Mouse (Mus musculus): ENCODE measurements at regions not wholly inside any gene's neighbourhood (a gene's known extent, or its start where the extent isn't known, plus 50 kb on each side); places are given as distances from the start of the nearest gene placed in this dataset.

DNA sequence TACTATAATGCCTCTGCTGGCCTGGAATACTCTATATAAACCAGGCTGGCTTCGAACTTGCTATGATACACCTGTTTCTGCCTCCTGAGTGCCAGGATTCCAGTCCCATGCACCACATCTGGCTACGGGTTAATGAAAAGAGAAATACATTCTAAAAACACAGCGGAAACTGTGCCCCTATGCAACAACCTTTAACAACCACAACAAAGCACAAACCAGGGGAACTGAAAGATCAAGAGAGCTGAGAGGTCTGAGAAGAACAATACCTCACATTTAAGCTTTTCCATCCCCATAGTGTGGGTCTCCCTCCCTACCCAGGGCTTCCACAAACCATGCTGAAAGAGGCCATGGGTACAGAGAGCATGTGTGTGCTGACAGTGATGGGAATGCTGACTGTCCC lies 501.0 kb upstream of the Kif2a start:
- Histone ChIP-seq H3K27ac (no peak overlapping the region), H3K4me1 (no peaks in the 10 kb centered on the region), H3K4me3 (no peak overlapping the region), H3K36me3 (no peaks in the 10 kb centered on the region), H3K4me2 (no peak overlapping the region), H3K9ac (no peak overlapping the region), H3K27me3 (no peaks in the 10 kb centered on the region), H3K9me3 (no peaks in the 10 kb centered on the region)
- WGBS, result 84% methylated on average over 3 of the region's 3 CpGs
- no peak for ATAC-seq (ENCODE audit: insufficient number of reproducible peaks, low FRiP score, low TSS enrichment, low read depth)

GRCm38 (mm10) chr13:107514236-107514635 lies 492.3 kb upstream of the Kif2a start:
- Histone ChIP-seq H3K4me2 (no peak overlapping the region), H3K27me3 (no peaks in the 10 kb centered on the region), H3K9me3 (no peaks in the 10 kb centered on the region), H3K9ac (no peak overlapping the region), H3K36me3 (no peaks in the 10 kb centered on the region), H3K27ac (no peak overlapping the region), H3K4me1 (no peaks in the 10 kb centered on the region), H3K4me3 (no peak overlapping the region)
- no peak for ATAC-seq (ENCODE audit: insufficient number of reproducible peaks, low FRiP score, low TSS enrichment, low read depth)
- 81% methylated on average over 3 of the region's 3 CpGs for WGBS

- WGBS, result 57% methylated on average over 6 of the region's 6 CpGs
- Histone ChIP-seq H3K9ac (no peak overlapping the region), H3K27ac (no peak overlapping the region)
Measured at GRCm38 (mm10) chr13:107513274-107514146, 491.6 kb upstream of the Kif2a start.

GRCm38 (mm10) chr13:107507336-107507735 lies 485.4 kb upstream of the Kif2a start:
- Histone ChIP-seq H3K4me1 (no peaks in the 10 kb centered on the region; the same call in 1 of the 2 replicates), H3K27ac (no peak overlapping the region), H3K36me3 (no peaks in the 10 kb centered on the region), H3K27me3 (no peaks in the 10 kb centered on the region), H3K4me3 (no peak overlapping the region), H3K9ac (no peak overlapping the region), H3K9me3 (no peaks in the 10 kb centered on the region), H3K4me2 (no peak overlapping the region)
- no peak for ATAC-seq (ENCODE audit: insufficient number of reproducible peaks, low FRiP score, low TSS enrichment, low read depth)
- 59% methylated on average over 3 of the region's 3 CpGs for WGBS

More at GRCm38 (mm10) chr13:107513274-107514146, 491.6 kb upstream of the Kif2a start:
- Histone ChIP-seq H3K4me2 (no peak overlapping the region), H3K4me3 (no peak overlapping the region), H3K4me1 (no peaks in the 10 kb centered on the region), H3K36me3 (no peaks in the 10 kb centered on the region), H3K9me3 (no peaks in the 10 kb centered on the region), H3K27me3 (no peaks in the 10 kb centered on the region)
- no peak for ATAC-seq (ENCODE audit: insufficient number of reproducible peaks, low FRiP score, low TSS enrichment, low read depth)

- Histone ChIP-seq H3K27ac (no peak overlapping the region), H3K4me2 (no peak overlapping the region), H3K36me3 (no peaks in the 10 kb centered on the region), H3K9ac (no peak overlapping the region), H3K4me3 (no peak overlapping the region), H3K27me3 (no peaks in the 10 kb centered on the region), H3K9me3 (no peaks in the 10 kb centered on the region), H3K4me1 (no peaks in the 10 kb centered on the region; the same call in 1 of the 2 replicates)
- no peak for ATAC-seq (ENCODE audit: insufficient number of reproducible peaks, low FRiP score, low TSS enrichment, low read depth)
- 40% methylated on average over 4 of the region's 4 CpGs for WGBS
Measured at GRCm38 (mm10) chr13:107506832-107507231, 484.9 kb upstream of the Kif2a start.

DNA sequence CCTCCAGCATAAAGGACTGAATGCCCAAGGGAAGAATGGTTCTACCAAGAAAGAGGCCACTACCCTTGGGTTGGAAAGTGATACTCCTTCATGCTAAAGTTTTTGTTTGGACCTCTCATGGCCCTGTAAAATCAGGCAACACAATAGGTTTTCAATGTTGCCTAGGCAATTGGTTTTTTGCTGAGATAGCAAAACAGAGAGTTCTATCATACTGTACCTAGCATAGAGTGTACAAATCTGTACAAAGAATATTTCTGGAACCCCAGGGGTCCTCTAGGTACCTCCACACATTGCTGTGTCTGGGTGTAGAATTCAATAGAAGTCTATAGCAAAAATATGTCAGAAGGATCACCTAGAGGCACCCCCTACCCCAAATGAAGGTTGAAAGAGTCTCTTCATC lies 483.4 kb upstream of the Kif2a start:
- Histone ChIP-seq H3K4me2 (no peak overlapping the region), H3K9ac (no peak overlapping the region), H3K4me1 (no peaks in the 10 kb centered on the region; the same call in 1 of the 2 replicates), H3K27ac (no peak overlapping the region), H3K36me3 (no peaks in the 10 kb centered on the region), H3K9me3 (no peaks in the 10 kb centered on the region), H3K27me3 (no peaks in the 10 kb centered on the region), H3K4me3 (no peak overlapping the region)
- no peak for ATAC-seq (ENCODE audit: insufficient number of reproducible peaks, low FRiP score, low TSS enrichment, low read depth)

- Histone ChIP-seq H3K4me1 (no peaks in the 10 kb centered on the region; the same call in 1 of the 2 replicates), H3K4me3 (no peak overlapping the region), H3K4me2 (no peak overlapping the region), H3K27me3 (no peaks in the 10 kb centered on the region), H3K36me3 (no peaks in the 10 kb centered on the region), H3K27ac (no peak overlapping the region), H3K9ac (no peak overlapping the region), H3K9me3 (no peaks in the 10 kb centered on the region)
- ATAC-seq (ENCODE audit: insufficient number of reproducible peaks, low FRiP score, low TSS enrichment, low read depth), result no peak
- WGBS, result 30% methylated on average over 7 of the region's 7 CpGs
Measured at GRCm38 (mm10) chr13:107502261-107502660, 480.3 kb upstream of the Kif2a start.

DNA sequence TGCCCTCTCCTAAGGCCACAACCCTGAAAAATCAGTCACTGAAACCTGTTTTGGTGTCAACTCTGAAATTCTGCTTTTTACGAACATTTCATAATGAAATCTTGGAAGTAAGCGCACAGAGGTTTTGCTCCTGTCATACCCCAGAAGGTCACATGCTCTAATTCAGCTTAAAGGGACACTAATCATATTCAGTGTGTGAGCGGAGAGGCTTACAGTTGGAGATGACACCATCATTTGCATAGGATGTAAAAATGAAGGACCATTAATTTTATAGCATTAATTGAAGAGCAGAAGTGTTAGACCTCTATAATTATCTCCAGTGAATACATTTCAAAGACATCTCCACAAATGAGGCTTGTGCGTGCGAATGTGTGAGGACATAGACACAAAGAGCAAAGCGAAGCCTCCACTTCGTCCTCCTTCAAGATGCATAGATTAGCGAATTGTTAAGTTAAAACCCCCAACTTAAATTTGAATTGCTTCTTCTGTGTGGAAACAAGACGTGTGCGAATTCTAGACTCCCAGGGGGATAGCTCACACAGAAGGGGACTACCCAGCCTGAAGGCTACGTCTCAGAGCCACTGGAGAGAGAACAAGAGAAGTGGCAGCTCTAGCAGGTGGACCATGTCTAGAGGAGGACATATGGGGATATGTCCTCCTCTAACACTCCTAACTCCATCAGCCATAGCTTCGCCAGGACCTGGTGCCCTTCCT lies 479.0 kb upstream of the Kif2a start:
- no peaks in the 10 kb centered on the region for H3K9me3 ChIP-seq
- no peak overlapping the region for H3K27ac ChIP-seq
- H3K4me3 ChIP-seq, result no peak overlapping the region
- WGBS, result 87% methylated on average over 12 of the region's 12 CpGs
- no peaks in the 10 kb centered on the region for H3K27me3 ChIP-seq
- H3K4me2 ChIP-seq, result no peak overlapping the region
- no peak for ATAC-seq (ENCODE audit: insufficient number of reproducible peaks, low FRiP score, low TSS enrichment, low read depth)
- H3K9ac ChIP-seq, result no peak overlapping the region
- H3K36me3 ChIP-seq, result no peaks in the 10 kb centered on the region
- H3K4me1 ChIP-seq, result no peaks in the 10 kb centered on the region; the same call in 1 of the 2 replicates

DNA sequence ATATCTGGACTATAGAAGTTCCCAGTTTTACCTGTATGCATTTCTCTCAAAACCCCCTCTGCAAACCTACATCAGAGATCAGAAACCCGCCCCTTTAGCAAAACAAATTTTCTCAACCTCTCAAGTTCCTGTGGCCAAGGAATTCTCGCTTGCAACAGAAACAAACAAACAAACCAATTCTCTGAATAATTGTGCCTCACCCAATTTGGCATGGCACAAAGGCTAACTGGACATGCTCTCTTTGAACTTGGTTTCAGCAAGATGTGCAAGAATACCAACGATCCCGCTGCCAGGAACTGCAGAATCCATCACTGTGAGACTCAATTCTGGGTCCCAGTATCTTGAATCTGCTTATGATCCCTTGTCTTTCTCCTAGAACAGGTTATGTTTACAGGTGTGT lies 477.4 kb upstream of the Kif2a start:
- no peak overlapping the region for H3K27ac ChIP-seq
- no peaks in the 10 kb centered on the region for H3K27me3 ChIP-seq
- H3K4me1 ChIP-seq, result no peaks in the 10 kb centered on the region; the same call in 1 of the 2 replicates
- no peak for ATAC-seq (ENCODE audit: insufficient number of reproducible peaks, low FRiP score, low TSS enrichment, low read depth)
- H3K4me2 ChIP-seq, result no peak overlapping the region
- H3K9ac ChIP-seq, result no peak overlapping the region
- no peaks in the 10 kb centered on the region for H3K36me3 ChIP-seq
- 78% methylated on average over 4 of the region's 4 CpGs for WGBS
- no peaks in the 10 kb centered on the region for H3K9me3 ChIP-seq
- no peak overlapping the region for H3K4me3 ChIP-seq

DNA sequence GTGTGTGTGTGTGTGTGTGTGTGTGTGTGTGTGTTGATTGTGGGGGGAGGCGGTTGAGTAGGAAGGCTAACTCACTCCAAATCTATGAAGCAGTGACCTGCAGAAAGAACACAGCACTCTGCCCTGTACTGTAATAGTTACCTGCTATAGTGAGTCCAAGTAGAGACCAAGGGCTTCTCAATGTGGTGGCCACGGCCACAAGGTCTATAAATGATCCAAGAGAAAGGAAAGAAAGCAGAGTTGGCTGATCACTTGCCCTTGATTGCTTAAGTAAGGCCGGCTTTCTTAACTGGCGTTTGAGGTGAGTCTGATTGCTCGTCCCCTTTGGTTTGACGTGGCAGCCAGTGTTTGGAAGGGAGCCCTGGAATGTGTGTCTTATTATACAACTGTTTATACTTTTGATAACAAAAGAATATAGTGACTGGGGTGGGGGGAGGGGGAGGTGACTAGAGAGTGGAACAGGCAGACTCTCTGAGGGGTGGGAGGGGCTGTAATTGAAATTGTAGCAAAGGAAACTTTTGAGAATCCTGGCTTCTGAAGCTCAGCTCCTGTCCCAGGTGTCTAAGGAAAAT lies 473.3 kb upstream of the Kif2a start:
- Histone ChIP-seq H3K9ac (no peak overlapping the region), H3K36me3 (no peaks in the 10 kb centered on the region), H3K4me3 (no peak overlapping the region), H3K27ac (no peak overlapping the region), H3K27me3 (no peaks in the 10 kb centered on the region), H3K4me2 (no peak overlapping the region), H3K9me3 (no peaks in the 10 kb centered on the region), H3K4me1 (peaks cover 4% of the 10 kb centered on the region)
- no peak for ATAC-seq (ENCODE audit: insufficient number of reproducible peaks, low FRiP score, low TSS enrichment, low read depth)
- 46% methylated on average over 6 of the region's 6 CpGs for WGBS

DNA sequence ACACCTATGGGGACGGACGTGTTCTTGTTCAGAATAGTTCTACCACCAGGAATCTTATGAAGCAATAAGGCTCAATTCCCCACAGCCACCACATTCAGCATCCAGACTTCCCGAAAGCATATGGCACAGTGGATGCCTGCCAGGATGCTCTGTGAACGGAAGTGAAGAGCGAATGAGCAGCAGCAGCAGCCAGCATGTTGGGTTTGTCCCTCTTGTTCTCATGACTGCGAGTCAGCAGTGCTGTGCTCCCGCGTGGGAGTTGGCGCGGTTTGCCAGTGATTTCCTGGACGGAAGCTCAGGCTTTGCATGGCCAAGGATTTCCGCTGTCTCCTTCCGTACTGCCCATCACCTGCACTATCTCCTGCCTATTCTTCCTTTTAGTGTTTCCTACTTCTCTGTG lies 471.8 kb upstream of the Kif2a start:
- Histone ChIP-seq H3K27me3 (no peaks in the 10 kb centered on the region), H3K9ac (no peak overlapping the region), H3K27ac (no peak overlapping the region), H3K4me2 (no peak overlapping the region), H3K4me1 (peaks cover 4% of the 10 kb centered on the region), H3K36me3 (no peaks in the 10 kb centered on the region), H3K4me3 (no peak overlapping the region), H3K9me3 (no peaks in the 10 kb centered on the region)
- no peak for ATAC-seq (ENCODE audit: insufficient number of reproducible peaks, low FRiP score, low TSS enrichment, low read depth)
- 56% methylated on average over 13 of the region's 13 CpGs for WGBS

DNA sequence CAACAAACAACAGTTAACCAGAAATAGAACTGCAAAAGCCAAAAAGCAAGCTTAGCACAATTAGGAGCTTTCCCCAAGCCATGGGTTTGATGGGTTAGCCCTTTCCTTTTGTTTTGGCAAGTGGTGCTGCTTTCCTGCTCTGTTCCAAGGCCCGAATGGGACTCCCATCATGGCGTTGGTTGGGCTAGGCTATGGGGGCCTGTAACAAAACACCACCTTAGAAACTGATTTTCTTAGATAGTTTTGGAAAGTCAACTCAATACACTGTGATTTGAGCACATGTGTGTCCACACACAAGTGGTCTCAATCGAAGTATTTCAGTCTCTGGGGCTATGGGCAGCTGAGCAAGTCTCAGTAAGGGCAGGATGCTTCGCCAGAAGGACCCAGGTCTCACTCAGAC lies 470.5 kb upstream of the Kif2a start:
- no peak for ATAC-seq (ENCODE audit: insufficient number of reproducible peaks, low FRiP score, low TSS enrichment, low read depth)
- Histone ChIP-seq H3K36me3 (no peaks in the 10 kb centered on the region), H3K9me3 (no peaks in the 10 kb centered on the region), H3K27me3 (no peaks in the 10 kb centered on the region), H3K4me3 (no peak overlapping the region), H3K4me1 (peaks cover 4% of the 10 kb centered on the region), H3K27ac (no peak overlapping the region), H3K9ac (no peak overlapping the region), H3K4me2 (no peak overlapping the region)
- whole genome bisulfite sequencing, result 77% methylated on average over 4 of the region's 4 CpGs

Measured in limb, embryonic 15.5 days (tissue).